Mouse (Mus musculus) liver, adult 2 months (tissue): ENCODE measurements around the gene Gnb1.

Source experiments
- CTCF ChIP-seq: fragments of 200-500 bp; IDR thresholded peaks from 2 replicates; pipeline ENCODE4 v1.5.1; 2011; ENCODE audit warnings: low read depth, low read length, control low read depth
- POLR2A ChIP-seq: fragments of 200-500 bp; IDR thresholded peaks from 2 replicates; pipeline ENCODE4 v1.6.1; 2011; ENCODE audit warnings: low read length, control low read depth; ENCODE audit not compliant: insufficient read depth; ENCODE audit errors: extremely low read depth

- TF ChIP-seq CTCF (no peak), POLR2A (no peak)
Observed at GRCm38 (mm10) chr4:155550446-155550845, 59.3 kb downstream of the Gnb1 start.
